Mouse (Mus musculus): ENCODE data around the gene Cadm1. TPM values are rescaled to one million over a fixed set of nuclear protein-coding genes. Genes with fewer than 3 reads are reported as not detected.

The Cadm1 gene
- total and polyA plus RNA-seq, 2 experiments from 2014 or later = 3.7 to 5.5 TPM

GRCm38 (mm10) chr9:47708299-47708698 is 178.3 kb downstream of the Cadm1 start:
- WGBS = 20% methylated on average over 10 of the region's 10 CpGs
- no peaks in the 10 kb centered on the region for H3K36me3 ChIP-seq (replicated peaks; ENCODE audit: control insufficient read depth, insufficient read depth, low read length)
- TF ChIP-seq EP300 (IDR thresholded peaks at IDR 0.05; ENCODE audit: low read depth) (no peak), CTCF (IDR thresholded peaks at IDR 0.05; ENCODE audit: low read depth) (peak; percentile 92)
- no peak overlapping the region for H3K9ac ChIP-seq (replicated peaks; ENCODE audit: low read depth, low read length)
- H3K4me3 ChIP-seq (ENCODE audit: low read depth, low read length) = no peak overlapping the region
- no peak overlapping the region for H3K27ac ChIP-seq (ENCODE audit: low read depth)
- ATAC-seq (ENCODE audit: insufficient read depth, low read depth) = no peak
- peak; percentile 68 for DNase-seq (ENCODE audit: low spot score)
- no peaks in the 10 kb centered on the region for H3K27me3 ChIP-seq (ENCODE audit: control insufficient read depth, insufficient read depth, low read length)
- peaks cover 5% of the 10 kb centered on the region; the same call in 1 of the 2 replicates for H3K4me1 ChIP-seq (ENCODE audit: control insufficient read depth, insufficient read depth)
- H3K4me2 ChIP-seq (ENCODE audit: low read depth, low read length) = no peak overlapping the region
- H3K9me3 ChIP-seq (replicated peaks; ENCODE audit: control insufficient read depth, low read length) = no peaks in the 10 kb centered on the region

- H3K36me3 ChIP-seq (replicated peaks; ENCODE audit: control insufficient read depth, insufficient read depth, low read length) = no peaks in the 10 kb centered on the region
- 82% methylated on average over 8 of the region's 8 CpGs for WGBS
- no peaks in the 10 kb centered on the region for H3K9me3 ChIP-seq (replicated peaks; ENCODE audit: control insufficient read depth, low read length)
- no peak for DNase-seq (ENCODE audit: low spot score)
- TF ChIP-seq EP300 (IDR thresholded peaks at IDR 0.05; ENCODE audit: low read depth) (no peak), CTCF (IDR thresholded peaks at IDR 0.05; ENCODE audit: low read depth) (no peak)
- H3K4me2 ChIP-seq (ENCODE audit: low read depth, low read length) = no peak overlapping the region
- H3K9ac ChIP-seq (replicated peaks; ENCODE audit: low read depth, low read length) = no peak overlapping the region
- no peak overlapping the region for H3K4me3 ChIP-seq (ENCODE audit: low read depth, low read length)
- no peak overlapping the region for H3K27ac ChIP-seq (ENCODE audit: low read depth)
- no peak for ATAC-seq (ENCODE audit: insufficient read depth, low read depth)
- no peaks in the 10 kb centered on the region for H3K4me1 ChIP-seq (ENCODE audit: control insufficient read depth, insufficient read depth)
- no peaks in the 10 kb centered on the region for H3K27me3 ChIP-seq (ENCODE audit: control insufficient read depth, insufficient read depth, low read length)
Observed at GRCm38 (mm10) chr9:47710946-47711345, 181.0 kb downstream of the Cadm1 start.

- H3K27me3 ChIP-seq (ENCODE audit: control insufficient read depth, insufficient read depth, low read length) = no peaks in the 10 kb centered on the region
- H3K4me1 ChIP-seq (ENCODE audit: control insufficient read depth, insufficient read depth) = no peaks in the 10 kb centered on the region
- ATAC-seq (ENCODE audit: insufficient read depth, low read depth) = no peak
- H3K36me3 ChIP-seq (replicated peaks; ENCODE audit: control insufficient read depth, insufficient read depth, low read length) = no peaks in the 10 kb centered on the region
- H3K9ac ChIP-seq (replicated peaks; ENCODE audit: low read depth, low read length) = no peak overlapping the region
- no peak for DNase-seq (ENCODE audit: low spot score)
- 49% methylated on average over 2 of the region's 2 CpGs for WGBS
- TF ChIP-seq CTCF (IDR thresholded peaks at IDR 0.05; ENCODE audit: low read depth) = no peak
- TF ChIP-seq EP300 (IDR thresholded peaks at IDR 0.05; ENCODE audit: low read depth) = no peak
- no peak overlapping the region for H3K4me3 ChIP-seq (ENCODE audit: low read depth, low read length)
- H3K27ac ChIP-seq (ENCODE audit: low read depth) = no peak overlapping the region
- no peaks in the 10 kb centered on the region for H3K9me3 ChIP-seq (replicated peaks; ENCODE audit: control insufficient read depth, low read length)
- H3K4me2 ChIP-seq (ENCODE audit: low read depth, low read length) = no peak overlapping the region
Observed at GRCm38 (mm10) chr9:47714541-47714940, 184.6 kb downstream of the Cadm1 start.

GRCm38 (mm10) chr9:47715415-47715814 is 185.4 kb downstream of the Cadm1 start:
- ATAC-seq (ENCODE audit: insufficient read depth, low read depth) (no peak), DNase-seq (ENCODE audit: low spot score) (no peak)
- 79% methylated on average over 3 of the region's 3 CpGs for WGBS
- Histone ChIP-seq H3K4me3 (ENCODE audit: low read depth, low read length) (no peak overlapping the region), H3K36me3 (replicated peaks; ENCODE audit: control insufficient read depth, insufficient read depth, low read length) (no peaks in the 10 kb centered on the region), H3K27ac (ENCODE audit: low read depth) (no peak overlapping the region), H3K4me1 (ENCODE audit: control insufficient read depth, insufficient read depth) (no peaks in the 10 kb centered on the region), H3K4me2 (ENCODE audit: low read depth, low read length) (no peak overlapping the region), H3K27me3 (ENCODE audit: control insufficient read depth, insufficient read depth, low read length) (no peaks in the 10 kb centered on the region), H3K9me3 (replicated peaks; ENCODE audit: control insufficient read depth, low read length) (no peaks in the 10 kb centered on the region), H3K9ac (replicated peaks; ENCODE audit: low read depth, low read length) (no peak overlapping the region)
- TF ChIP-seq CTCF (IDR thresholded peaks at IDR 0.05; ENCODE audit: low read depth) = no peak
- no peak for TF ChIP-seq EP300 (IDR thresholded peaks at IDR 0.05; ENCODE audit: low read depth)

- no peaks in the 10 kb centered on the region for H3K4me1 ChIP-seq (ENCODE audit: control insufficient read depth, insufficient read depth)
- H3K4me2 ChIP-seq (ENCODE audit: low read depth, low read length) = no peak overlapping the region
- no peaks in the 10 kb centered on the region for H3K27me3 ChIP-seq (ENCODE audit: control insufficient read depth, insufficient read depth, low read length)
- no peak for DNase-seq (ENCODE audit: low spot score)
- H3K9me3 ChIP-seq (replicated peaks; ENCODE audit: control insufficient read depth, low read length) = no peaks in the 10 kb centered on the region
- TF ChIP-seq CTCF (IDR thresholded peaks at IDR 0.05; ENCODE audit: low read depth) (no peak), EP300 (IDR thresholded peaks at IDR 0.05; ENCODE audit: low read depth) (no peak)
- H3K27ac ChIP-seq (ENCODE audit: low read depth) = no peak overlapping the region
- H3K4me3 ChIP-seq (ENCODE audit: low read depth, low read length) = no peak overlapping the region
- WGBS = 90% methylated on average over 16 of the region's 16 CpGs
- no peaks in the 10 kb centered on the region for H3K36me3 ChIP-seq (replicated peaks; ENCODE audit: control insufficient read depth, insufficient read depth, low read length)
- no peak overlapping the region for H3K9ac ChIP-seq (replicated peaks; ENCODE audit: low read depth, low read length)
- ATAC-seq (ENCODE audit: insufficient read depth, low read depth) = no peak
Observed at GRCm38 (mm10) chr9:47716883-47717282, 186.9 kb downstream of the Cadm1 start.

- H3K36me3 ChIP-seq (replicated peaks; ENCODE audit: control insufficient read depth, insufficient read depth, low read length) = no peaks in the 10 kb centered on the region
- H3K4me3 ChIP-seq (ENCODE audit: low read depth, low read length) = no peak overlapping the region
- no peak overlapping the region for H3K4me2 ChIP-seq (ENCODE audit: low read depth, low read length)
- ATAC-seq (ENCODE audit: insufficient read depth, low read depth) (no peak), DNase-seq (ENCODE audit: low spot score) (no peak)
- H3K27me3 ChIP-seq (ENCODE audit: control insufficient read depth, insufficient read depth, low read length) = no peaks in the 10 kb centered on the region
- H3K27ac ChIP-seq (ENCODE audit: low read depth) = no peak overlapping the region
- TF ChIP-seq CTCF (IDR thresholded peaks at IDR 0.05; ENCODE audit: low read depth) (no peak), EP300 (IDR thresholded peaks at IDR 0.05; ENCODE audit: low read depth) (no peak)
- H3K9me3 ChIP-seq (replicated peaks; ENCODE audit: control insufficient read depth, low read length) = no peaks in the 10 kb centered on the region
- H3K9ac ChIP-seq (replicated peaks; ENCODE audit: low read depth, low read length) = no peak overlapping the region
- WGBS = 79% methylated on average over 3 of the region's 3 CpGs
- H3K4me1 ChIP-seq (ENCODE audit: control insufficient read depth, insufficient read depth) = no peaks in the 10 kb centered on the region
Observed at GRCm38 (mm10) chr9:47727611-47728010, 197.6 kb downstream of the Cadm1 start.
